Mouse (Mus musculus) bone marrow, adult 2 months (tissue): ENCODE measurements around the gene Me1.

Experiments
- CTCF ChIP-seq: fragments of 200-500 bp; IDR thresholded peaks from 2 replicates; pipeline ENCODE4 v1.5.1; 2011; ENCODE audit warnings: low read length, control low read depth; ENCODE audit not compliant: control insufficient read depth, insufficient read depth
- POLR2A ChIP-seq: fragments of 200-500 bp; IDR thresholded peaks from 2 replicates; pipeline ENCODE4 v1.6.1; 2011; ENCODE audit warnings: low read depth, mild to moderate bottlenecking, control low read depth, low read length, borderline replicate concordance; ENCODE audit not compliant: control insufficient read depth

GRCm38 (mm10) chr9:86739971-86740370, 44.2 kb upstream of the Me1 start:
- TF ChIP-seq POLR2A (no peak), CTCF (no peak)
